Mouse (Mus musculus): ENCODE measurements around the gene Thsd7b. TPM values are rescaled to one million over a fixed set of nuclear protein-coding genes. Genes with fewer than 3 reads are reported as not detected.
"Not testable (repeated sequence)": the region's sequence is repeated elsewhere in the genome, so short reads cannot be mapped to it uniquely, and the experiment has no call there.

The Thsd7b gene
- polyA plus RNA-seq, 1 experiment from 2014 or later: 19.6 TPM

DNA sequence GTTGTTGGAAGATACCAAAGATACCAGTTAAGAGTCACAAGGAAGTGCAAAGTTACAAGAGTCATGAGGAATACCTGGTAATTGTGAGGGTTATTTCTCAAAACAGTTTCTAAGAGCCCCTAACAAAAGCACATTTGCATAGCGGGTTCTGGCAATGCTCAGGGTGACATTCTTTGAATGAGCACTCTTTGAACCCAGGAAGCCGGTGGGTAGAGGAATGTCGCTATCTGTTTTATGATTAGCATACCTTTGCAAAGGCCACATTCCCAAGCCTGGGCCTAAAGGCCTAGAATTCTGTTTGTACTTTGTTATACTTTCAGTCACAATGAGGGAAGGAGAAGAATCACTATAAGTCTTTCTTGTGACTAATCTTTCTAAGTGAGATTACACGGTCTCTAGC lies 973.8 kb downstream of the Thsd7b start:
- not testable (repeated sequence) for H3K4me1 ChIP-seq (ENCODE audit: control insufficient read depth, insufficient read depth, low read length); H3K4me2 ChIP-seq (ENCODE audit: low read depth); H3K27me3 ChIP-seq (ENCODE audit: control insufficient read depth, insufficient read depth, low read length); H3K9ac ChIP-seq (ENCODE audit: low read length); DNase-seq (ENCODE audit: low spot score); ATAC-seq (ENCODE audit: insufficient read depth, low FRiP score, low TSS enrichment); H3K4me3 ChIP-seq (ENCODE audit: low read depth, low read length); H3K9me3 ChIP-seq (ENCODE audit: control insufficient read depth, low read length); H3K27ac ChIP-seq (ENCODE audit: low read depth, low read length); H3K36me3 ChIP-seq (ENCODE audit: control insufficient read depth, insufficient read depth, low read length)
- 94% methylated on average over 4 of the region's 4 CpGs for WGBS

DNA sequence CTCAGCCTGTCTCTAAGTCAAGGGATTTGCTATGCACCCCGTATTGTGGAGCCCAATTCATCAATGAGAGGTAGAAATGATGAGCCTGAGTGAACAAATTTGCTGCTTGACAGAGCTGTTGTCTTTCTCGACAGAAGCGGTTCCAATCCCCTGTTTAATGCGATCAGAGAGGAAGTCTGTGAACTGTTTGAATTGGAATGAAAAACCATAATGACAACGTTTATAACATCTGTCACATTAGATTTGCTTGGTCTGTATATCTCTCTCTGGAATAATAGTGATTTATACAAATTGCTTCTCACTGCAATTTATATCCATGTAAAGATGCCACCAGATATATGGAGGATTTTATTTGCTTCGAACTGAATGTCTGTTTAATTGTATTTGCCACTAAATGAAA lies 988.9 kb downstream of the Thsd7b start:
- no peak for DNase-seq (ENCODE audit: low spot score)
- no peak for ATAC-seq (ENCODE audit: insufficient read depth, low FRiP score, low TSS enrichment)
- H3K4me2 ChIP-seq (ENCODE audit: low read depth): no peak overlapping the region
- no peaks in the 10 kb centered on the region for H3K36me3 ChIP-seq (ENCODE audit: control insufficient read depth, insufficient read depth, low read length)
- H3K4me3 ChIP-seq (ENCODE audit: low read depth, low read length): no peak overlapping the region
- no peak overlapping the region for H3K27ac ChIP-seq (ENCODE audit: low read depth, low read length)
- no peaks in the 10 kb centered on the region for H3K4me1 ChIP-seq (ENCODE audit: control insufficient read depth, insufficient read depth, low read length)
- no peaks in the 10 kb centered on the region for H3K27me3 ChIP-seq (ENCODE audit: control insufficient read depth, insufficient read depth, low read length)
- no peaks in the 10 kb centered on the region for H3K9me3 ChIP-seq (ENCODE audit: control insufficient read depth, low read length)
- 68% methylated on average over 6 of the region's 6 CpGs for WGBS
- H3K9ac ChIP-seq (ENCODE audit: low read length): no peak overlapping the region

Measured in neural tube, embryonic 11.5 days (tissue).